Mouse (Mus musculus): ENCODE results near the gene Lrcol1. TPM values are rescaled to one million over a fixed set of nuclear protein-coding genes. Genes with fewer than 3 reads are reported as not detected.

Lrcol1 gene
- polyA plus RNA-seq, 1 experiment from 2014 or later: 1.3 TPM

GRCm38 (mm10) chr5:110386371-110387330, 42.1 kb downstream of the Lrcol1 start:
- DNase-seq (ENCODE audit: low spot score): no peak

GRCm38 (mm10) chr5:110387332-110387731, 42.8 kb downstream of the Lrcol1 start:
- no peak for DNase-seq (ENCODE audit: low spot score)

GRCm38 (mm10) chr5:110390631-110391030, 46.1 kb downstream of the Lrcol1 start:
- DNase-seq (ENCODE audit: low spot score): no peak

GRCm38 (mm10) chr5:110392727-110393126, 48.2 kb downstream of the Lrcol1 start:
- no peak for DNase-seq (ENCODE audit: low spot score)

GRCm38 (mm10) chr5:110395006-110395661, 50.6 kb downstream of the Lrcol1 start:
- no peak for DNase-seq (ENCODE audit: low spot score)

- no peak for DNase-seq (ENCODE audit: low spot score)
Observed at GRCm38 (mm10) chr5:110401101-110401500, 56.6 kb downstream of the Lrcol1 start.

- no peak for DNase-seq (ENCODE audit: low spot score)
Observed at GRCm38 (mm10) chr5:110402557-110402956, 58.0 kb downstream of the Lrcol1 start.

GRCm38 (mm10) chr5:110403931-110404330, 59.4 kb downstream of the Lrcol1 start:
- DNase-seq (ENCODE audit: low spot score): no peak

Other genes starting within 250 kb of the Lrcol1 start
- gene Plcxd1, start 244.8 kb upstream of the Lrcol1 start, polyA plus RNA-seq (2015; fragmentation: Nextera tagmentation; extraction: Ambion mirVana): 3.3 and 3.5 TPM in 2 replicates
- gene Gtpbp6, start 236.5 kb upstream of the Lrcol1 start, polyA plus RNA-seq (2015; fragmentation: Nextera tagmentation; extraction: Ambion mirVana): 32.0 and 36.8 TPM in 2 replicates
- gene Zfp605, start 234.6 kb upstream of the Lrcol1 start, polyA plus RNA-seq (2015; fragmentation: Nextera tagmentation; extraction: Ambion mirVana): 4.9 and 5.8 TPM in 2 replicates
- 75.1 and 82.2 TPM in 2 replicates for gene Chfr, start 208.9 kb upstream of the Lrcol1 start, polyA plus RNA-seq (2015; fragmentation: Nextera tagmentation; extraction: Ambion mirVana)
- 12.1 and 12.3 TPM in 2 replicates for gene Golga3, start 168.0 kb upstream of the Lrcol1 start, polyA plus RNA-seq (2015; fragmentation: Nextera tagmentation; extraction: Ambion mirVana)
- gene Ankle2, start 113.7 kb upstream of the Lrcol1 start, polyA plus RNA-seq (2015; fragmentation: Nextera tagmentation; extraction: Ambion mirVana): 22.9 and 26.4 TPM in 2 replicates
- gene Pgam5, start 74.8 kb upstream of the Lrcol1 start, polyA plus RNA-seq (2015; fragmentation: Nextera tagmentation; extraction: Ambion mirVana): 64.7 and 67.4 TPM in 2 replicates
- 7.6 and 9.1 TPM in 2 replicates for gene Pxmp2, start 58.5 kb upstream of the Lrcol1 start, polyA plus RNA-seq (2015; fragmentation: Nextera tagmentation; extraction: Ambion mirVana)
- gene Pole, start 58.4 kb upstream of the Lrcol1 start, polyA plus RNA-seq (2015; fragmentation: Nextera tagmentation; extraction: Ambion mirVana): 20.0 and 21.0 TPM in 2 replicates
- 0.12 and 0.41 TPM in 2 replicates for gene P2rx2, start 1.5 kb upstream of the Lrcol1 start, polyA plus RNA-seq (2015; fragmentation: Nextera tagmentation; extraction: Ambion mirVana)
- gene Fbrsl1, start 103.8 kb downstream of the Lrcol1 start, polyA plus RNA-seq (2015; fragmentation: Nextera tagmentation; extraction: Ambion mirVana): 8.5 and 10.4 TPM in 2 replicates
- gene Galnt9, start 199.6 kb downstream of the Lrcol1 start, polyA plus RNA-seq (2015; fragmentation: Nextera tagmentation; extraction: Ambion mirVana): 0.46 and 0.53 TPM in 2 replicates

All from thymus, postnatal 0 days (tissue).